Mouse (Mus musculus) layer of hippocampus, postnatal 10 days (tissue): ENCODE data around the gene Cnpy1. TPM values are rescaled to one million over a fixed set of nuclear protein-coding genes. Genes with fewer than 3 reads are reported as not detected.

Experiments used
- DNase-seq, 2 experiments: peaks; one replicate each; pipeline ENCODE4 v3.0.0; 2021; ENCODE audit warnings: low spot score in 2 of 2
- total RNA-seq, 2 experiments: library from RNA; stranded (reverse); gene quantifications; 2 replicates each; pipeline ENCODE4 v1.2.3; 2021

Cnpy1 gene
- total RNA-seq, 2 experiments from 2014 or later = 0.14 to 0.22 TPM

- no peak for DNase-seq
These were observed 53.5 kb downstream of the Cnpy1 start for GRCm38 (mm10) chr5:28192099-28192454.

GRCm38 (mm10) chr5:28191201-28192098 lies 54.2 kb downstream of the Cnpy1 start:
- DNase-seq = no peak

- DNase-seq = no peak
These were observed 66.3 kb downstream of the Cnpy1 start for GRCm38 (mm10) chr5:28179237-28179790.

- DNase-seq = no peak
These were observed 67.3 kb downstream of the Cnpy1 start for GRCm38 (mm10) chr5:28178322-28178721.

- no peak for DNase-seq
These were observed 69.0 kb downstream of the Cnpy1 start for GRCm38 (mm10) chr5:28176585-28176984.

- DNase-seq = no peak
These were observed 69.6 kb downstream of the Cnpy1 start for GRCm38 (mm10) chr5:28176023-28176422.

GRCm38 (mm10) chr5:28175570-28175919 lies 70.1 kb downstream of the Cnpy1 start:
- no peak for DNase-seq

GRCm38 (mm10) chr5:28174876-28175569 lies 70.6 kb downstream of the Cnpy1 start:
- no peak for DNase-seq

GRCm38 (mm10) chr5:28174086-28174485 lies 71.5 kb downstream of the Cnpy1 start:
- DNase-seq = no peak

GRCm38 (mm10) chr5:28173674-28174073 lies 71.9 kb downstream of the Cnpy1 start:
- no peak for DNase-seq

- no peak for DNase-seq
These were observed 72.5 kb downstream of the Cnpy1 start for GRCm38 (mm10) chr5:28172921-28173670.

- no peak for DNase-seq
These were observed 73.2 kb downstream of the Cnpy1 start for GRCm38 (mm10) chr5:28172261-28172920.

- DNase-seq = no peak
These were observed 73.9 kb downstream of the Cnpy1 start for GRCm38 (mm10) chr5:28171667-28172066.

- DNase-seq = no peak
These were observed 74.7 kb downstream of the Cnpy1 start for GRCm38 (mm10) chr5:28170892-28171291.

- DNase-seq = no peak
These were observed 75.5 kb downstream of the Cnpy1 start for GRCm38 (mm10) chr5:28170081-28170480.

- DNase-seq = no peak
These were observed 76.3 kb downstream of the Cnpy1 start for GRCm38 (mm10) chr5:28169166-28169801.

GRCm38 (mm10) chr5:28168253-28169165 lies 77.1 kb downstream of the Cnpy1 start:
- DNase-seq = no peak

- DNase-seq = peak in 1 of 2 experiments; percentile 20
These were observed 77.9 kb downstream of the Cnpy1 start for GRCm38 (mm10) chr5:28167611-28168252.
